Mouse (Mus musculus): ENCODE data around the gene Dnah5.
A peak's percentile ranks its signal among the peaks of the same experiment; 100 is the strongest.

The Dnah5 gene

GRCm38 (mm10) chr15:28203111-28204075 is at the start of gene Dnah5:
Gene Dnah5 (plus strand): TSS chr15:28203752.
- H3K4me1 ChIP-seq (replicated peaks; ENCODE audit: low read depth, low read length), result 0 out of 2 replicates have a peak, but pooled peaks cover 4% of the 10 kb centered on the region
- no peaks in the 10 kb centered on the region for H3K9me3 ChIP-seq (ENCODE audit: low read length)
- no peaks in the 10 kb centered on the region for H3K36me3 ChIP-seq (ENCODE audit: insufficient read depth, low read length)
- no peak within 1 kb of the TSS for H3K4me3 ChIP-seq (replicated peaks; ENCODE audit: low read length)
- peaks cover 33% of the 10 kb centered on the region for H3K27me3 ChIP-seq (ENCODE audit: insufficient read depth, low read length)
- TF ChIP-seq NANOG (IDR thresholded peaks at IDR 0.05; ENCODE audit: borderline replicate concordance, low read length), result 0 out of 2 replicates have a peak, but pooled peaks have one; percentile 22
- TF ChIP-seq POU5F1 (IDR thresholded peaks at IDR 0.05; ENCODE audit: borderline replicate concordance, low read length), result no peak
- no peak for TF ChIP-seq CTCF (conservative IDR thresholded peaks at IDR 0.05; ENCODE audit: low read length)

GRCm38 (mm10) chr15:28154822-28155501 is 48.6 kb upstream of the Dnah5 start:
- H3K27me3 ChIP-seq (ENCODE audit: insufficient read depth, low read length), result peaks cover 45% of the 10 kb centered on the region
- TF ChIP-seq CTCF (conservative IDR thresholded peaks at IDR 0.05; ENCODE audit: low read length), result no peak
- TF ChIP-seq POU5F1 (IDR thresholded peaks at IDR 0.05; ENCODE audit: borderline replicate concordance, low read length), result no peak
- no peak for TF ChIP-seq NANOG (IDR thresholded peaks at IDR 0.05; ENCODE audit: borderline replicate concordance, low read length)
- H3K4me3 ChIP-seq (replicated peaks; ENCODE audit: low read length), result peak overlapping the region; percentile 57
- no peaks in the 10 kb centered on the region for H3K9me3 ChIP-seq (ENCODE audit: low read length)
- no peaks in the 10 kb centered on the region for H3K36me3 ChIP-seq (ENCODE audit: insufficient read depth, low read length)
- peaks cover 27% of the 10 kb centered on the region for H3K4me1 ChIP-seq (replicated peaks; ENCODE audit: low read depth, low read length)

- peaks cover 27% of the 10 kb centered on the region for H3K4me1 ChIP-seq (replicated peaks; ENCODE audit: low read depth, low read length)
- H3K27me3 ChIP-seq (ENCODE audit: insufficient read depth, low read length), result peaks cover 67% of the 10 kb centered on the region
- no peaks in the 10 kb centered on the region for H3K36me3 ChIP-seq (ENCODE audit: insufficient read depth, low read length)
- peak overlapping the region; percentile 3; the same call in 1 of the 2 replicates for H3K4me3 ChIP-seq (replicated peaks; ENCODE audit: low read length)
- TF ChIP-seq CTCF (conservative IDR thresholded peaks at IDR 0.05; ENCODE audit: low read length) (no peak), NANOG (IDR thresholded peaks at IDR 0.05; ENCODE audit: borderline replicate concordance, low read length) (no peak), POU5F1 (IDR thresholded peaks at IDR 0.05; ENCODE audit: borderline replicate concordance, low read length) (no peak)
- H3K9me3 ChIP-seq (ENCODE audit: low read length), result 0 out of 2 replicates have a peak, but pooled peaks cover 3% of the 10 kb centered on the region
Measured at GRCm38 (mm10) chr15:28158771-28159489, 44.6 kb upstream of the Dnah5 start.

GRCm38 (mm10) chr15:28162291-28162690 is 41.3 kb upstream of the Dnah5 start:
- Histone ChIP-seq H3K4me3 (replicated peaks; ENCODE audit: low read length) (no peak overlapping the region), H3K9me3 (ENCODE audit: low read length) (0 out of 2 replicates have a peak, but pooled peaks cover 3% of the 10 kb centered on the region), H3K4me1 (replicated peaks; ENCODE audit: low read depth, low read length) (peaks cover 17% of the 10 kb centered on the region), H3K36me3 (ENCODE audit: insufficient read depth, low read length) (no peaks in the 10 kb centered on the region), H3K27me3 (ENCODE audit: insufficient read depth, low read length) (peaks cover 42% of the 10 kb centered on the region)
- TF ChIP-seq CTCF (conservative IDR thresholded peaks at IDR 0.05; ENCODE audit: low read length), result no peak
- TF ChIP-seq POU5F1 (IDR thresholded peaks at IDR 0.05; ENCODE audit: borderline replicate concordance, low read length), result no peak
- no peak for TF ChIP-seq NANOG (IDR thresholded peaks at IDR 0.05; ENCODE audit: borderline replicate concordance, low read length)

GRCm38 (mm10) chr15:28165234-28165633 is 38.3 kb upstream of the Dnah5 start:
- no peak overlapping the region for H3K4me3 ChIP-seq (replicated peaks; ENCODE audit: low read length)
- H3K36me3 ChIP-seq (ENCODE audit: insufficient read depth, low read length), result no peaks in the 10 kb centered on the region
- H3K9me3 ChIP-seq (ENCODE audit: low read length), result 0 out of 2 replicates have a peak, but pooled peaks cover 3% of the 10 kb centered on the region
- no peaks in the 10 kb centered on the region for H3K4me1 ChIP-seq (replicated peaks; ENCODE audit: low read depth, low read length)
- peaks cover 42% of the 10 kb centered on the region for H3K27me3 ChIP-seq (ENCODE audit: insufficient read depth, low read length)
- no peak for TF ChIP-seq POU5F1 (IDR thresholded peaks at IDR 0.05; ENCODE audit: borderline replicate concordance, low read length)
- TF ChIP-seq CTCF (conservative IDR thresholded peaks at IDR 0.05; ENCODE audit: low read length), result no peak
- no peak for TF ChIP-seq NANOG (IDR thresholded peaks at IDR 0.05; ENCODE audit: borderline replicate concordance, low read length)

GRCm38 (mm10) chr15:28166090-28166489 is 37.5 kb upstream of the Dnah5 start:
- Histone ChIP-seq H3K9me3 (ENCODE audit: low read length) (0 out of 2 replicates have a peak, but pooled peaks cover 3% of the 10 kb centered on the region), H3K27me3 (ENCODE audit: insufficient read depth, low read length) (peaks cover 37% of the 10 kb centered on the region), H3K36me3 (ENCODE audit: insufficient read depth, low read length) (no peaks in the 10 kb centered on the region)

GRCm38 (mm10) chr15:28178951-28179350 is 24.6 kb upstream of the Dnah5 start:
- Histone ChIP-seq H3K4me1 (replicated peaks; ENCODE audit: low read depth, low read length) (no peaks in the 10 kb centered on the region), H3K27me3 (ENCODE audit: insufficient read depth, low read length) (peaks cover 42% of the 10 kb centered on the region), H3K36me3 (ENCODE audit: insufficient read depth, low read length) (no peaks in the 10 kb centered on the region), H3K4me3 (replicated peaks; ENCODE audit: low read length) (no peak overlapping the region), H3K9me3 (ENCODE audit: low read length) (peaks cover 10% of the 10 kb centered on the region; the same call in 1 of the 2 replicates)
- TF ChIP-seq CTCF (conservative IDR thresholded peaks at IDR 0.05; ENCODE audit: low read length), result no peak
- TF ChIP-seq POU5F1 (IDR thresholded peaks at IDR 0.05; ENCODE audit: borderline replicate concordance, low read length), result no peak
- TF ChIP-seq NANOG (IDR thresholded peaks at IDR 0.05; ENCODE audit: borderline replicate concordance, low read length), result no peak

More at GRCm38 (mm10) chr15:28166090-28166489, 37.5 kb upstream of the Dnah5 start:
- Histone ChIP-seq H3K4me1 (replicated peaks; ENCODE audit: low read depth, low read length) (no peaks in the 10 kb centered on the region), H3K4me3 (replicated peaks; ENCODE audit: low read length) (no peak overlapping the region)
- no peak for TF ChIP-seq NANOG (IDR thresholded peaks at IDR 0.05; ENCODE audit: borderline replicate concordance, low read length)
- no peak for TF ChIP-seq CTCF (conservative IDR thresholded peaks at IDR 0.05; ENCODE audit: low read length)
- no peak for TF ChIP-seq POU5F1 (IDR thresholded peaks at IDR 0.05; ENCODE audit: borderline replicate concordance, low read length)
